Mouse (Mus musculus): ENCODE data around the gene Fto. TPM values are rescaled to one million over a fixed set of nuclear protein-coding genes. Genes with fewer than 3 reads are reported as not detected.

Gene Fto
- polyA plus RNA-seq, 1 experiment from 2014 or later = 113 TPM

DNA sequence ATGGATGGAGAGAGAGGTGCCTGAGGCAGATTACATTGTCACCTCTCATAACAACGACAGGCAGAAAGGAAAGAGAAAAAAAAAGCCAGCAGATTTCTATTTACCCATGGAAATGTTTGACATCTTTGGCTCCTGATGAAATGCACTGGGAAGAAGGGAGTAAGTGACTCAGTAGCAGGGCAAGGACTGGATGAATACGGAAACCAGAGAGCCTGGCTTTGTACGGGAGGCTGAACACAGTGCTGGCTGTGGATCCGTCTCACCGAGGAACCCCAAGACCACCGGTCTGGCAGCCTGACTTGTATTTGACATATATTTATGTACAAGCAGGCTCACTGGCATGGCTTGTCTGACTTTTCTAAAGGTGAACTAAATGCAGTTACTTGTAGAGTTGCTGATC, 34.3 kb downstream of the Fto start:
- H3K4me1 ChIP-seq (ENCODE audit: control insufficient read depth, insufficient read depth, low read length) = no peaks in the 10 kb centered on the region
- no peak overlapping the region for H3K4me3 ChIP-seq (ENCODE audit: low read depth, low read length)
- whole genome bisulfite sequencing = 89% methylated on average over 6 of the region's 6 CpGs
- H3K9me3 ChIP-seq (ENCODE audit: control insufficient read depth, low read length) = no peaks in the 10 kb centered on the region
- no peaks in the 10 kb centered on the region for H3K27me3 ChIP-seq (ENCODE audit: control insufficient read depth, insufficient read depth, low read length)
- DNase-seq (ENCODE audit: low spot score) (no peak), ATAC-seq (ENCODE audit: insufficient read depth, low FRiP score, low TSS enrichment) (no peak)
- no peak overlapping the region for H3K9ac ChIP-seq (ENCODE audit: low read length)
- no peaks in the 10 kb centered on the region for H3K36me3 ChIP-seq (ENCODE audit: control insufficient read depth, insufficient read depth, low read length)
- H3K27ac ChIP-seq (ENCODE audit: low read depth, low read length) = no peak overlapping the region
- H3K4me2 ChIP-seq (ENCODE audit: low read depth) = no peak overlapping the region

DNA sequence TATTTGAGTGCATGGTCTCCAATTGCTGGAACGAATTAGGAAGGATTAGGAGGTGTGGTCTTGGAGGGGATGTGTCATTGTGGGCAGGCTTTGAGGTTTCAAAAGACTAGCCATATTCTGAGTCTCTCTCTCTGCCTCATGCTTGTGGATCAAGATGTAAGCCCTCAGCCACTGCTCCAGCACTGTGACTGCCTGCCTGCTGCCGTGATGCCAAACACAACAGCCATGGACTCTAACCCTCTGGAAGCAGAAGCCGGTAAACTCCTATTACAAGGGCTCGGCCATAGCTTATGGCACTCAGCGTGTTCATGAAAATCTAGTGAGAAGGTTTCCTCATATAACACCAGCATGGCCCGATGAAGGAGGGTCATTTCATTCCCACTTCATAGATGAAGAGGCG, 36.5 kb downstream of the Fto start:
- Histone ChIP-seq H3K9me3 (ENCODE audit: control insufficient read depth, low read length) (no peaks in the 10 kb centered on the region), H3K4me1 (ENCODE audit: control insufficient read depth, insufficient read depth, low read length) (peaks cover under 1% of the 10 kb centered on the region), H3K27ac (ENCODE audit: low read depth, low read length) (no peak overlapping the region), H3K36me3 (ENCODE audit: control insufficient read depth, insufficient read depth, low read length) (no peaks in the 10 kb centered on the region), H3K27me3 (ENCODE audit: control insufficient read depth, insufficient read depth, low read length) (no peaks in the 10 kb centered on the region), H3K9ac (ENCODE audit: low read length) (no peak overlapping the region), H3K4me3 (ENCODE audit: low read depth, low read length) (no peak overlapping the region), H3K4me2 (ENCODE audit: low read depth) (no peak overlapping the region)
- no peak for ATAC-seq (ENCODE audit: insufficient read depth, low FRiP score, low TSS enrichment)
- 92% methylated on average over 7 of the region's 7 CpGs for WGBS
- DNase-seq (ENCODE audit: low spot score) = no peak

DNA sequence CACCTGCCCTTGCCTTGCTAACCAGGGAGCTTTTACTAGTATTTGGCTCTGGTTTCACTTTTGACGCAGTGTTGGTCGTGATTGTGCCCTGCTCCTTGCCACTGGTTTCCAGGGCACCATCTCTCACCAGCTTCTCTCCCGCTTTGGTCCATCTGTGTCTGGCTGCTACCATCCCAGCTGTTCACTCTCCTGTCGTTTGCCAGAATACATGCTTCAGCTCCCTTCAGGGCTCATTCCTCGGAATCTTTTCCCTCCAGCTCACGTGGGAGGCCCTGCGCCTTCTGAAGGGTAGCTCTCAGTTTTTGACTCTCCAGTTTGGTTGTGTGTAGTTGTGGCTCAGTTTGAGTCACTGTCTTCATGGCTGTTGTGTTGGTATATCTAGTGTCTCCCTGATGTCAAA, 37.3 kb downstream of the Fto start:
- no peak for DNase-seq (ENCODE audit: low spot score)
- H3K4me1 ChIP-seq (ENCODE audit: control insufficient read depth, insufficient read depth, low read length) = peaks cover 9% of the 10 kb centered on the region
- no peak overlapping the region for H3K27ac ChIP-seq (ENCODE audit: low read depth, low read length)
- ATAC-seq (ENCODE audit: insufficient read depth, low FRiP score, low TSS enrichment) = no peak
- no peak overlapping the region for H3K4me3 ChIP-seq (ENCODE audit: low read depth, low read length)
- 79% methylated on average over 7 of the region's 7 CpGs for WGBS
- H3K36me3 ChIP-seq (ENCODE audit: control insufficient read depth, insufficient read depth, low read length) = no peaks in the 10 kb centered on the region
- H3K4me2 ChIP-seq (ENCODE audit: low read depth) = no peak overlapping the region
- no peaks in the 10 kb centered on the region for H3K27me3 ChIP-seq (ENCODE audit: control insufficient read depth, insufficient read depth, low read length)
- H3K9ac ChIP-seq (ENCODE audit: low read length) = no peak overlapping the region
- H3K9me3 ChIP-seq (ENCODE audit: control insufficient read depth, low read length) = no peaks in the 10 kb centered on the region

DNA sequence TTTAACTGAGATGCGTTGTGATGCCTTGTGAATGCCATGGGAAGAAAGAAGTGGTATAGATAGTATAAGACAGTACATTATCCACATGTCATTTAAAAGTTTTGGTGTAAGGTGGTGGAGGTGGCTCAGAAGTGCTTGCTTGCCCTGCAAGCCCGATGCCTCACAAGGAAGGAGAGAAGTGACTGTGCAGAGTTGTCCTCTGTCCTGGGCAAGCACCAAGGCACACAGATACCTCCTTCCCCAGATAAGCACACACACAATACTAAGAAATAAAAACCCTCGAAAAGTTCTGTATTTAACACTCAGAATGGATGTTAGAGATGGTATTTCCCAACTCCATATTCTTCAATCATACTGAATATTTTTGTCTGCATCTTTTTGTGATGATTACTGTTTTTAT, 39.3 kb downstream of the Fto start:
- H3K9me3 ChIP-seq (ENCODE audit: control insufficient read depth, low read length) = no peaks in the 10 kb centered on the region
- 94% methylated on average over 3 of the region's 3 CpGs for WGBS
- H3K4me3 ChIP-seq (ENCODE audit: low read depth, low read length) = no peak overlapping the region
- H3K27ac ChIP-seq (ENCODE audit: low read depth, low read length) = no peak overlapping the region
- H3K36me3 ChIP-seq (ENCODE audit: control insufficient read depth, insufficient read depth, low read length) = no peaks in the 10 kb centered on the region
- H3K9ac ChIP-seq (ENCODE audit: low read length) = no peak overlapping the region
- H3K27me3 ChIP-seq (ENCODE audit: control insufficient read depth, insufficient read depth, low read length) = no peaks in the 10 kb centered on the region
- DNase-seq (ENCODE audit: low spot score) = no peak
- peaks cover 15% of the 10 kb centered on the region for H3K4me1 ChIP-seq (ENCODE audit: control insufficient read depth, insufficient read depth, low read length)
- ATAC-seq (ENCODE audit: insufficient read depth, low FRiP score, low TSS enrichment) = no peak
- no peak overlapping the region for H3K4me2 ChIP-seq (ENCODE audit: low read depth)

DNA sequence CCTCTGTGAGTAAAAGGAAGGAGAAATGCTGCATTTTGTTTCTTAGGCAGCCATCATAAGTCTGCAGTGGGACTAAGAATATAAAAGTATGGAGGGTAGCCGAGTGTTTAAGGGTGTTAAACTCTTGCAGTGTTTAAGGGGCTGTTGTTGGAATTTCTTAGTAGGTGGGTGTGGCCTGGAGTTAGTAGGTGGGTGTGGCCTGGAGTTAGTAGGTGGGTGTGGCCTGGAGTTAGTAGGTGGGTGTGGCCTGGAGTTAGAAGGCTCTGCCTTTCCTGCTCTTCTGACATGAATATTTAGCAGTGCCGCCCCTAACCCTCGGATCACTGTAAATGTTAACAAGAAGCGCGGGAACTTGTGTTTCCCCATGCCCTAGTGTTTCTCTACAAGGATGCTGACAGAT, 39.7 kb downstream of the Fto start:
- Histone ChIP-seq H3K27me3 (ENCODE audit: control insufficient read depth, insufficient read depth, low read length) (no peaks in the 10 kb centered on the region), H3K9me3 (ENCODE audit: control insufficient read depth, low read length) (no peaks in the 10 kb centered on the region), H3K4me1 (ENCODE audit: control insufficient read depth, insufficient read depth, low read length) (peaks cover 15% of the 10 kb centered on the region), H3K4me3 (ENCODE audit: low read depth, low read length) (no peak overlapping the region), H3K27ac (ENCODE audit: low read depth, low read length) (no peak overlapping the region), H3K36me3 (ENCODE audit: control insufficient read depth, insufficient read depth, low read length) (no peaks in the 10 kb centered on the region), H3K9ac (ENCODE audit: low read length) (no peak overlapping the region), H3K4me2 (ENCODE audit: low read depth) (no peak overlapping the region)
- DNase-seq (ENCODE audit: low spot score) (no peak), ATAC-seq (ENCODE audit: insufficient read depth, low FRiP score, low TSS enrichment) (no peak)
- 81% methylated on average over 5 of the region's 5 CpGs for WGBS

DNA sequence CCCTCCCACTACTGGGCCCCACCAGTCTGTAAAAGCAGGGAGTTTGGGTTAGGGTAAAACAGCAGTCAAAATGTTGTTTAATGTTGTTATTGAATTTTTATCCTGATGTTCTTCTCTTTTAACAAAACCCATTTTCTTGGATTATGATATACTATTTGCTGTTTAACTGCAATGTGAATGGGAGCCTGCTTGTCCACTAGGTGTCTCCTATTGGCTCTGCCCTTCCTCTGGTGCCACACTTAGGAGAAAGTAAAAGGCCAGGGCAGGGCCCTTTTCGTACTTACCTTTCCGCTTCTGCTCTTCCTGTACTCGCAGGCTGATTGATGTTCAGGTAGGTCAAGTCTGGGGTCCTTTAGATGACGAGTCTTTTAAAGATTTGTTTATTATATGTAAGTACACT, 40.6 kb downstream of the Fto start:
- no peak for DNase-seq (ENCODE audit: low spot score)
- Histone ChIP-seq H3K9ac (ENCODE audit: low read length) (no peak overlapping the region), H3K4me3 (ENCODE audit: low read depth, low read length) (no peak overlapping the region), H3K9me3 (ENCODE audit: control insufficient read depth, low read length) (no peaks in the 10 kb centered on the region), H3K27ac (ENCODE audit: low read depth, low read length) (no peak overlapping the region), H3K4me2 (ENCODE audit: low read depth) (no peak overlapping the region), H3K27me3 (ENCODE audit: control insufficient read depth, insufficient read depth, low read length) (no peaks in the 10 kb centered on the region), H3K36me3 (ENCODE audit: control insufficient read depth, insufficient read depth, low read length) (no peaks in the 10 kb centered on the region), H3K4me1 (ENCODE audit: control insufficient read depth, insufficient read depth, low read length) (peaks cover 15% of the 10 kb centered on the region)
- no peak for ATAC-seq (ENCODE audit: insufficient read depth, low FRiP score, low TSS enrichment)
- WGBS = 90% methylated on average over 4 of the region's 4 CpGs

DNA sequence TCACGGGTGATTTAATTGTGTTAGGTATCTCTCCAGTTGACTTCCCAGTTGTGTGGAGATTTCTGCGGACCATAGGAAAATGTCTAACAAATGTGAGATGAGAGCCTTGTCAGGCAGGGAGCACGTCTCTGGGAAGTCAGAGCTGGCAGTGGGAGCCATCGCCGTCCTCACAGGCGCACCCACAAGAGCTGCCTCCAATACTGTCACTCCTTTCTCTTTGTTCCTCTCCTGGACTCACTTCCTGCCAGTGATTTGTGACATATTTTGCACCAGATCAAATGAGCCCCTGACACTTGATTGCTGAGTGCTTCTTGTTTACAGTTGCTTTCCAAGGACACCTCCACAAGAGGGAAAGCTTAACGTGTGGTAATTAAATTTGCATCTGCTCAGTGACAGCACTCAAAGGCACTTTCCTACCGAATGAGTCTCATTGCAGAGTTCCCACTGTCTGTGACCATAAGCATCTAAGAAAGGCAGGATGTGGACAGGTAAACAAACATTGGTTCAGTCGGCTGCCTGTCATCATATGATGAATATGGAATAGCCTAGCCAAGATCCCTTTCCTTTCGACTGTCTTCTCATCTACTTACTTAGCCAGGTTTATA, 42.1 kb downstream of the Fto start:
- no peaks in the 10 kb centered on the region for H3K27me3 ChIP-seq (ENCODE audit: control insufficient read depth, insufficient read depth, low read length)
- no peaks in the 10 kb centered on the region for H3K9me3 ChIP-seq (ENCODE audit: control insufficient read depth, low read length)
- no peak for DNase-seq (ENCODE audit: low spot score)
- peaks cover 15% of the 10 kb centered on the region for H3K4me1 ChIP-seq (ENCODE audit: control insufficient read depth, insufficient read depth, low read length)
- no peak overlapping the region for H3K4me3 ChIP-seq (ENCODE audit: low read depth, low read length)
- 0 out of 2 replicates have a peak overlapping the region, but pooled peaks have one; percentile 12 for H3K4me2 ChIP-seq (ENCODE audit: low read depth)
- no peaks in the 10 kb centered on the region for H3K36me3 ChIP-seq (ENCODE audit: control insufficient read depth, insufficient read depth, low read length)
- 0 out of 2 replicates have a peak overlapping the region, but pooled peaks have one; percentile 17 for H3K27ac ChIP-seq (ENCODE audit: low read depth, low read length)
- no peak for ATAC-seq (ENCODE audit: insufficient read depth, low FRiP score, low TSS enrichment)
- 43% methylated on average over 10 of the region's 10 CpGs for WGBS
- no peak overlapping the region for H3K9ac ChIP-seq (ENCODE audit: low read length)

DNA sequence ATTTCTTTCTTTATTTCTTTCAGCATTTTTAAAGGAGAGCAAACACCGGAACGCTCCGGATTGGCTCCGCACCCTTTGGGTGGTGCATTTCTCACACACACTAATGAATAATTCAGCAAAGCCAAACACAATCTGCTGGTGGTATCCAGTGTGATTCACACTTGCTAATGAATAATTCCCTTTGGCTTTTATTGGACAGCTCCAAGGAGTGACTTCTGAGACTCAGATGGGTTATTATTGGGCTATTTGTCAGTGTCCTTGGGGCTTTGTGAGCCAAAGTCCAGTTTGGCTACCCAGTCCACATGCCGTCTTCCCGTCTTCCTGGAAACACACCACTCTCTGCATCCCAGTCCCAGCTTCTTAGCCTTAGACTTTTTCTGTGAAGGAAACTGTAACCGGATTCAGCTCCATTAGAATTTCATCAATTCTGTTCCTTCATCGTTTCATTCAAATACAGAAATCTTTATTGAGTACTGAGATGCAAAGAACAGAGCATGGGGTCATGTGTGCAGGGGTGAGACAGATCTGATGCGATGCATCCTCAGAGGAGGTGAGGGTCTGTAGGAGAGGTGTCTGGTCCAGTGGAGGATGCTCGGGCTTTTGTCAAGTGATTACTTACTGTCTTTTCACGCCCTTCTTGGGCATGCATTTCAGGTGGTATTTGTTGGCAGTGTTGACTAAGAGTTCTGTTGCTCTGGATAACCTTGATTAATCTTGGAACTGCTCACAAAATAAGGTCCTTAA, 42.8 kb downstream of the Fto start:
- H3K27me3 ChIP-seq (ENCODE audit: control insufficient read depth, insufficient read depth, low read length) = no peaks in the 10 kb centered on the region
- no peak overlapping the region for H3K4me2 ChIP-seq (ENCODE audit: low read depth)
- H3K27ac ChIP-seq (ENCODE audit: low read depth, low read length) = no peak overlapping the region
- no peaks in the 10 kb centered on the region for H3K9me3 ChIP-seq (ENCODE audit: control insufficient read depth, low read length)
- H3K4me3 ChIP-seq (ENCODE audit: low read depth, low read length) = no peak overlapping the region
- DNase-seq (ENCODE audit: low spot score) = no peak
- ATAC-seq (ENCODE audit: insufficient read depth, low FRiP score, low TSS enrichment) = peak; percentile 35; the same call in 1 of the 2 replicates
- no peak overlapping the region for H3K9ac ChIP-seq (ENCODE audit: low read length)
- peaks cover 15% of the 10 kb centered on the region for H3K4me1 ChIP-seq (ENCODE audit: control insufficient read depth, insufficient read depth, low read length)
- WGBS = 67% methylated on average over 11 of the region's 11 CpGs
- H3K36me3 ChIP-seq (ENCODE audit: control insufficient read depth, insufficient read depth, low read length) = no peaks in the 10 kb centered on the region

DNA sequence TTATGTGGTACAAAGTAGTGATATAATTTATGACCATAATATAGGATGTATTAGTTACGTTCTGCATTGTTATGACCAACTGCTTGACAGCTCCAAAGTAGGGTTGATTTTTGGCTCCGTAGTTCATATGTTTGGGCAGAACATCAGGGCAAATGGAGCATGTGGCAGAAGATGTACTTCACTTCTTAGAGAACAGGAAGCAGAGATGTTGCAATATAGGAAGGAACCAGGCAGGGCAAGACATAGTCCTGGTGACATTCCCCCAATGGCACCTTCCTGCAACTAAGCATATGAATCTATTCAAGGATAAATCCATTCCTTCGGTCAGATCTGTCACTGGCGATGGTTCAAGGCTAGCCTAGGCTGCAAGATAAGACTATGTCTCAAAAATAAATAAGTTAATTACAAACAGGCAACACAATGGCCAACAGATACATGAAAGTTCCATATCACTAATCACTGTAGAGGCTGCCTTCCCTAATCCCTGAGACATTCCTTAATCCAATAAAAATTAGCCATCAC, 44.2 kb downstream of the Fto start:
- H3K4me2 ChIP-seq (ENCODE audit: low read depth) = no peak overlapping the region
- no peak overlapping the region for H3K27ac ChIP-seq (ENCODE audit: low read depth, low read length)
- DNase-seq (ENCODE audit: low spot score) (no peak), ATAC-seq (ENCODE audit: insufficient read depth, low FRiP score, low TSS enrichment) (no peak)
- H3K4me1 ChIP-seq (ENCODE audit: control insufficient read depth, insufficient read depth, low read length) = peaks cover 15% of the 10 kb centered on the region
- 95% methylated on average over 4 of the region's 4 CpGs for WGBS
- H3K9ac ChIP-seq (ENCODE audit: low read length) = no peak overlapping the region
- H3K4me3 ChIP-seq (ENCODE audit: low read depth, low read length) = no peak overlapping the region
- H3K27me3 ChIP-seq (ENCODE audit: control insufficient read depth, insufficient read depth, low read length) = peaks cover 3% of the 10 kb centered on the region; the same call in 1 of the 2 replicates
- no peaks in the 10 kb centered on the region for H3K9me3 ChIP-seq (ENCODE audit: control insufficient read depth, low read length)
- H3K36me3 ChIP-seq (ENCODE audit: control insufficient read depth, insufficient read depth, low read length) = no peaks in the 10 kb centered on the region

All from neural tube, embryonic 11.5 days (tissue).